Comparison of ENCODE assay signal across 19 mouse cellular contexts in genomic region chr13:108302957-108303675, GRCm38 (mm10). TPM values are rescaled to one million over a fixed set of nuclear protein-coding genes. Genes with fewer than 3 reads are reported as not detected.
A peak's percentile ranks its signal among the peaks of the same experiment; 100 is the strongest.
DNase-seq lines count a peak whose midpoint lies in the region; TF ChIP-seq lines count a peak whose summit lies in the region.
"Had no signal": no experiment of that assay in that cellular context is flagged by ENCODE, and none has a peak within 500 bp of the region (broad histone marks: within the 10 kb centered on the region; RNA-seq: fewer than 3 reads in every experiment).

No protein-coding gene starts in this region.

- H3K27me3 ChIP-seq in myocyte (ENCODE audit: control insufficient read depth, insufficient read depth, insufficient read length) = no peaks in the 10 kb centered on the region

- no peaks in the 10 kb centered on the region for H3K36me3 ChIP-seq in myocyte (ENCODE audit: control insufficient read depth, insufficient read depth)
- H3K36me3 ChIP-seq: heart, embryonic 15.5 days had no signal

- peak; percentile 7 for DNase-seq in 3T3-L1 (ENCODE audit: low read depth, low spot score)
- peak; percentile 90 for DNase-seq in 416B (ENCODE audit: low read depth)
- DNase-seq in T-cell, adult 2 months (ENCODE audit: low spot score) = peak; percentile 68
- no peak for DNase-seq in gastrocnemius, postnatal 36 days
- DNase-seq in testis, postnatal 10 days (ENCODE audit: low spot score) = no peak
- DNase-seq in left cerebral cortex, postnatal 36 days (ENCODE audit: low spot score in 2 of 2) = no peak
- DNase-seq: adrenal gland, adult 8-10 months; cerebellum, adult 11-12 months; cerebellum, postnatal 36 days; gastrocnemius, adult 2 months; heart, adult 18-20 months; kidney, adult 8-10 months; kidney, postnatal 36 days; lung, adult 18-20 months; midbrain, embryonic 14.5 days; right cerebral cortex, postnatal 25 days had no signal

- H3K4me3 ChIP-seq in myocyte = no peak overlapping the region
- H3K4me3 ChIP-seq: gastrocnemius, adult 2 months; heart, embryonic 15.5 days had no signal

- H3K79me2 ChIP-seq in myocyte (ENCODE audit: control insufficient read depth, insufficient read depth) = no peaks in the 10 kb centered on the region

- no peak for TF ChIP-seq POLR2A in myocyte (IDR thresholded peaks at IDR 0.05; ENCODE audit: insufficient read length, low read depth)

- intact Hi-C loops in gastrocnemius, postnatal 36 days (cut with DNase I) = no loop called here
- intact Hi-C loops in left cerebral cortex, postnatal 36 days (cut with DNase I) = no loop called here

- peak overlapping the region; percentile 69 for H3K4me2 ChIP-seq in myocyte (ENCODE audit: low read depth)
- H3K4me2 ChIP-seq: heart, embryonic 15.5 days had no signal

- no peak overlapping the region for H3ac ChIP-seq in myocyte (ENCODE audit: control insufficient read depth, insufficient read length)

TF ChIP-seq in myocyte, 11 proteins besides CTCF, POLR2A, EP300 and RAD21:
- TF ChIP-seq MYOG (IDR thresholded peaks at IDR 0.05; ENCODE audit: control insufficient read depth in 1 of 3, insufficient read depth in 1 of 3, insufficient read length in 2 of 3, low read depth in 2 of 3) (no peak), TCF3 (IDR thresholded peaks at IDR 0.05; ENCODE audit: insufficient read length, low read depth) (no peak), TCF12 (IDR thresholded peaks at IDR 0.05; ENCODE audit: insufficient read depth, poor library complexity, severe bottlenecking) (no peak), USF1 (IDR thresholded peaks at IDR 0.05; ENCODE audit: low read depth) (no peak), POLR2AphosphoS2 (IDR thresholded peaks at IDR 0.05; ENCODE audit: insufficient read length, low read depth) (no peak), MYOD1 (IDR thresholded peaks at IDR 0.05; ENCODE audit: control insufficient read depth in 1 of 3, insufficient read length in 2 of 3, low read depth in 2 of 3) (no peak), CEBPB (IDR thresholded peaks at IDR 0.05; ENCODE audit: insufficient read depth, poor library complexity, severe bottlenecking) (no peak), REST (IDR thresholded peaks at IDR 0.05; ENCODE audit: insufficient read depth, insufficient read length) (no peak), MAX (IDR thresholded peaks at IDR 0.05; ENCODE audit: low read depth) (no peak), E2F4 (IDR thresholded peaks at IDR 0.05; ENCODE audit: insufficient read depth) (no peak), SRF (IDR thresholded peaks at IDR 0.05; ENCODE audit: control insufficient read depth, insufficient read length, low read depth) (no peak)

RNA-seq across cellular contexts. Expression of gene Depdc1b, which starts 13.0 kb away (rescaled TPM):
- polyA plus RNA-seq in myocyte (2012; fragmentation: generic; extraction: Trizol) = 3.7 TPM
- total RNA-seq in gastrocnemius, postnatal 36 days (2021) = under 1 TPM; 0.20 TPM
- total RNA-seq in left cerebral cortex, postnatal 36 days (2021) = under 1 TPM; 0.32 to 0.91 TPM
- total RNA-seq: gastrocnemius, adult 2 months had no signal
- polyA plus RNA-seq: liver, adult 2 months had no signal

Comparison
In these comparisons a context has a peak if more than half of its experiments do, and no peak if none do; other contexts are left out.
1. DNase-seq: peak in 3T3-L1 (single experiment), 416B (single experiment) and T-cell, adult 2 months (single experiment); none in gastrocnemius, postnatal 36 days (0 of 2), testis, postnatal 10 days (single experiment) and left cerebral cortex, postnatal 36 days (0 of 2).